Mouse (Mus musculus): ENCODE measurements around the gene Tenm3.

DNA sequence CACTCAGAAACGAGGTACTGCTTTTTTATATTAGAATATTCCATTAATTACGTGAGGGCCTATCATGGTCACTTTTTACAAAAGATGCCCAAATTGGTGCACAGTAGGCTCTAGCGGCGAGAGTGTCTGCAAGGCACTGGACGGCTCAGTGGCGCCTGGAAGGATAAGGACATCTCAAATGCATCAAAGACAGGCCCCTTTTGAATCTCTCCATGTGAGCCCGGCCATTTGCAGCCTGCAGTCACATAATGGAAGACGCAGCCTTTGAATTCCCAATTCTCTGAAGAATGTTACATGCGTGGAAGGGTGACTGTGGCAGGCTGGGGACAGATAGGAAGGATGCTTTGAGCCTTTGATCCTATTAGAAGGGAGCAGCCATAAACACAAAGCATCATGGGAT lies 631.8 kb downstream of the Tenm3 start:
- TF ChIP-seq CTCF (IDR thresholded peaks at IDR 0.05; ENCODE audit: low read depth) (no peak), EP300 (IDR thresholded peaks at IDR 0.05; ENCODE audit: low read depth) (no peak)

All from liver, postnatal 0 days (tissue).